Mouse (Mus musculus) small intestine, adult 10 weeks (tissue): ENCODE results near the gene Gm128. TPM values are rescaled to one million over a fixed set of nuclear protein-coding genes. Genes with fewer than 3 reads are reported as not detected.

Experiments
- polyA plus RNA-seq: library from polyadenylated mRNA; stranded (reverse); fragments of 350-450 nt; fragmentation: Illumina TruSeq; extraction: RNeasy Lipid Tissue Mini Kit (QIAGEN cat#74804); gene quantifications from one replicate; pipeline ENCODE4 v1.2.3, GENCODE M21; 2014; ENCODE audit warnings: low replicate concordance

The Gm128 gene
- not detected for polyA plus RNA-seq

DNA sequence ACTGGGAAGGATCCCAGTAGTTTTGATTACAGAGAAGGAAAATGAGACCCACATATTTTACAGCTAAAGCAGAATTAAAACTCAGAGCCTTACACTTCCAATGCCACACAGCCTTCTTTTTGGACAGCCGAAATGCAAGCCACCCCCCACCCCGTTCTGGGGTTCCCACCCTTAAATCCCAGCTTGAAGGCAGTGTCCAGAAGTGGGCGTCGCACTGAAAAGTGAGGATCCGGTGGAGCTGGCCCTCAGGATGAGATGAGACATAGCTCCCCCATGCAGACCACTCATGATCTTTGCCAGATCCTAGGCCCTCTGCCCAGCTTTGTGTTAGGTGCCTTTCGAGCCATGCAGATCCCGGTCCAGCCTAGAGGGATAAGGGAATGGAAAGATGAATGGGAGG, at the start of gene Gm128:
Gm128 (minus strand) TSS at position 101 of the 400 bp plus-strand sequence.

DNA sequence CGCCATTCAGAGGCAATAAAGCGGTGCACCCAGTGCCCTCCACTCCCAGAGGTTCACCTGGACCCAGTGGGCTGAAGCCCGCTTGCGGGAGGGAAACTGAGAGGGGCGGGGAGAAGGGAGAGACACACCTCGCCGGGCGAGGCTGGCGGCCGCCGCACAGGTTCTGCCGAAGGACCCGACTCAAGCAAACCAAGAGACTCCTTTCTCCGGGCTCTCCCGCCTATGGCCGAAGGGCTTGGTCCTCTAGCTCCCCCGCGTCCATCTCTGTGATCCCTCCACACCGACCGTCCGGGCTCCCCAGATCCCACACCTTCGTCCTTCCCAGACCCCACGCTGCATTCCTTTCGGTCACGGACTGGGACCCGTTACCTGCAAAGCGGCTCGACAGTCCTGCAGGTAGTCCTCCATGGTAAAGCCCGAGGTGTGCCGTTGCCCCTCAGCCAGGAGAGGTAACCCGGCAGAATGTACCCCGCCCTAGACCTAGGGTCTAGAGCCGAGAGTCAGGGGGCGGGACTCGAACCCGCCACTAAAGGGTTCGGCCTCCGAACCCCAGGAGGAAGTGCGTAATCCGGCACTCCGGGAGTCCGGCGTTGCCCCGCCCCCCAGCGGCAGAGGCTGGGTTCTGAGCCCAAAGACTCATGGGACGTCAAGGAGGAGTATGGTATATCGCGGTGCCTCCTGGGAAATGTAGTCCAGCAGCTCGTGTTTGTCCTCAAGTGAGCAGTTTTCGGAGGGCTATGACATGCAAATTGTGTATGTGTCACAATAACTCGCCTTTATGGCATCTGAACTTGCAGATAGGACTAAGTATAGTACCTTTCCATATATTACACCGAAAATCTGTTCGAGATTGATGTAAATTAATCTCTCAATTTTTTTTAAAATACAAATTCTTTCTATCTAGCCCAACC, 40.1 kb upstream of the Gm128 start, which contains the start of the genes Mindy1 and Prune1:
Mindy1 (plus strand) TSS at position 130 of the 911 bp plus-strand sequence.
Prune1 (minus strand) TSS at position 861 of the 911 bp plus-strand sequence.

GRCm38 (mm10) chr3:95250783-95251424, 9.5 kb upstream of the Gm128 start, which contains the start of gene Bnipl:
TSS of gene Bnipl (minus strand) at chr3:95251193.

DNA sequence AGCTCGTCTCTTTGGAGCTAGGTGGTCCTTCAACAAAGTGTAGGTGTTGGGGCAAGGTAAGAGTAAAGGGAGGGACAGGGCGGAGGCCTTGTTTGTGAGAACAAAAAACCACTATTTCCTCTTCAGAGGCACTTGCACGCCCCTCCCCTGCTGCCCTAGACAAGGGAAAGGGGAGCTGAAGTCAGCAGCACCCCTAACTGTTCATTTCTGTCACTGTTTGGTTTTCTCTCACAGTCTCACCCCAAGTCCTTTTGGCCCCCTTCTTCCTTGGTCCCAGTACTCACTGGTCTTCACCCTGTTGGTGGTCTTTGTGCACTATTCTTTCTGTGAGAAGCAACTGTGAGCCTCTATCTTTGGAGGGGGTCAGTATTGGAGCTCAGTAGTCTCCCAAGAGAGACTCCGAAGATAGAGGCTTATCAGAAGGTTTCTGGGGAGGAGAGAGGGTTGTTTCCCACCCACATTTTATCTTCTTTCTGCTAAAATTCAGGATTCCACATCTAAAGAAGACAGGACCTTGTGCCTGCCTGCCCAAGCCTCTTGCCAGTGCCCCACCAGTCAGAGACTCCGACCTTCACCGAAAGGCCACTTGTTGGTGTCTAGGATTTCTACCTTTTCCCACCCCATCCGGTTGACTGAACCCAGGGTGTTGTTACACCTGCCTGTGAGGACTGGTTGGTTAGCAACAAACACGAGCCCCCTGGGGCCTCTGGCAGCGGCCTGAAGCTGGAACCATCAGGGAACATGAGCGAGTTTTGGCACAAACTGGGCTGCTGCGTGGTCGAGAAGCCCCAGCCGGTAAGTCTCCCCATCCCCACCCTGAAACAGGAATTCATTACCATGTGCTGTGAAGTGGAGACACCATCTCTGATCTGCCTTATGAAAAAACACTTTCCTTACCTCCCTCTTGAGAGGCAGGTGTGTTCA, 9.8 kb downstream of the Gm128 start, which contains the start of gene Mllt11:
Mllt11 (minus strand) TSS at position 874 of the 924 bp plus-strand sequence.

GRCm38 (mm10) chr3:95228148-95228893, 13.1 kb downstream of the Gm128 start, which contains the start of gene Cdc42se1:
TSS of gene Cdc42se1 (plus strand) at chr3:95228732.

DNA sequence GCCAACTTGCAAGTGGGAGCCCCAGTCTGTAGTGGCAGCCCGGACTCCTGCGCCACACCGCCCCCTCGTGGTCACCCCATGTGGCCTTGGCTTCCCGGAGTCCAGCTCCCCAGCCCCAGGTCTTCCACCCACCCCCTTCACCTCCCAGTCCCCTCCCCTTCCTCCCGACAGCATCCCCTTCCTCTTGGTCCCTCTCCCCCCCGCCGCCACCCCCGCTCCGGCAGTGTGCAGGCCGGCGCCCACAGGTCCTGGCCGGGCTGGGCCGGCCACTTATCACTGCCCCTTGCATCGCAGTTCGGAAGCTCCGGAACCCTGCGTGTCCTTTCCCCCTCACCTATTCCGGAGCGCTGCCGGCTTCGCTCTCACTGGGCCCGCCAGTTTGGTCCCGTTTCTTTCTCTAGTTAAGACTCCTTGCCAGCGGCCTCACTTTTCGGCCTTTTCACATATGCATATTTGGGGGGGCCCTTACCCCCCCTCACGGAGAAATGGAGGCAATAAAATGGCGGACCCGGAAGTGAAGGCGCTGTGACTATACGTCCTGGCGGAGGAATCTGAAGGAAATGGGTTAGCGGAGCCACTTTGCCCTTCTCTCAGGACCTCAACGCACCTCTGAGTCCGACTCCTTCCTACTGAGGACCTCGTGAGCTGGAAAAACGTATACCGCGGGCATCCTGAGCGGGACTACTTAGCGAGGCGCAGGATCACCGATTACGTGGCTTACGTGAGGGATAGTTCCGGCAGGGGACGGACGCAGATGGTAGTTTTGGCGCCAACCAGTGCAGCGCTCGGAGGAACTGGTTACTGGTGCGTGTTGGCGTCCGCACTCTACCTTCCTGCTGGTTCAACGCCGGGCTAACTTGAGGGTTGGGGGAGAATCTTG, 23.9 kb downstream of the Gm128 start, which contains the start of gene Gabpb2:
Gabpb2 (minus strand) TSS at position 662 of the 880 bp plus-strand sequence.

Other genes with a start within 250 kb of the Gm128 start
- 4.2 TPM for gene Zfp687, start 226.2 kb downstream of the Gm128 start, polyA plus RNA-seq
- gene Psmd4, start 199.0 kb downstream of the Gm128 start, polyA plus RNA-seq = 5.5 TPM
- gene Pip5k1a, start 134.7 kb downstream of the Gm128 start, polyA plus RNA-seq = 13.7 TPM
- gene Vps72, start 130.6 kb downstream of the Gm128 start, polyA plus RNA-seq = 13.3 TPM
- gene Tmod4, start 117.1 kb downstream of the Gm128 start, polyA plus RNA-seq = not detected
- gene Scnm1, start 107.6 kb downstream of the Gm128 start, polyA plus RNA-seq = 15.3 TPM
- gene Lysmd1, start 107.5 kb downstream of the Gm128 start, polyA plus RNA-seq = 1.7 TPM
- not detected for gene Tnfaip8l2, start 99.2 kb downstream of the Gm128 start, polyA plus RNA-seq
- not detected for gene Sema6c, start 81.1 kb downstream of the Gm128 start, polyA plus RNA-seq
- gene Gabpb2, start 23.7 kb downstream of the Gm128 start, polyA plus RNA-seq = 28.0 TPM
- 14.9 TPM for gene Cdc42se1, start 12.9 kb downstream of the Gm128 start, polyA plus RNA-seq
- 47.6 TPM for gene Mllt11, start 9.4 kb downstream of the Gm128 start, polyA plus RNA-seq
- gene Bnipl, start 9.6 kb upstream of the Gm128 start, polyA plus RNA-seq = not detected
- gene Mindy1, start 39.7 kb upstream of the Gm128 start, polyA plus RNA-seq = 44.0 TPM
- 4.0 TPM for gene Prune1, start 40.5 kb upstream of the Gm128 start, polyA plus RNA-seq
- gene Anxa9, start 65.6 kb upstream of the Gm128 start, polyA plus RNA-seq = 0.22 TPM
- gene Cers2, start 73.2 kb upstream of the Gm128 start, polyA plus RNA-seq = 143 TPM
- 10.7 TPM for gene Setdb1, start 115.6 kb upstream of the Gm128 start, polyA plus RNA-seq
- not detected for gene 4930558C23Rik, start 161.2 kb upstream of the Gm128 start, polyA plus RNA-seq
- 38.0 TPM for gene Arnt, start 192.8 kb upstream of the Gm128 start, polyA plus RNA-seq